Mouse (Mus musculus) lung, postnatal 10 days (tissue): ENCODE measurements at regions not wholly inside any gene's neighbourhood (a gene's known extent, or its start where the extent isn't known, plus 50 kb on each side); places are given as distances from the start of the nearest gene placed in this dataset.

Experiments used
- DNase-seq: peaks from one replicate; pipeline ENCODE4 v3.0.0; 2021

GRCm38 (mm10) chr6:53134410-53134809 is 66.0 kb upstream of the Jazf1 start:
- no peak for DNase-seq

DNA sequence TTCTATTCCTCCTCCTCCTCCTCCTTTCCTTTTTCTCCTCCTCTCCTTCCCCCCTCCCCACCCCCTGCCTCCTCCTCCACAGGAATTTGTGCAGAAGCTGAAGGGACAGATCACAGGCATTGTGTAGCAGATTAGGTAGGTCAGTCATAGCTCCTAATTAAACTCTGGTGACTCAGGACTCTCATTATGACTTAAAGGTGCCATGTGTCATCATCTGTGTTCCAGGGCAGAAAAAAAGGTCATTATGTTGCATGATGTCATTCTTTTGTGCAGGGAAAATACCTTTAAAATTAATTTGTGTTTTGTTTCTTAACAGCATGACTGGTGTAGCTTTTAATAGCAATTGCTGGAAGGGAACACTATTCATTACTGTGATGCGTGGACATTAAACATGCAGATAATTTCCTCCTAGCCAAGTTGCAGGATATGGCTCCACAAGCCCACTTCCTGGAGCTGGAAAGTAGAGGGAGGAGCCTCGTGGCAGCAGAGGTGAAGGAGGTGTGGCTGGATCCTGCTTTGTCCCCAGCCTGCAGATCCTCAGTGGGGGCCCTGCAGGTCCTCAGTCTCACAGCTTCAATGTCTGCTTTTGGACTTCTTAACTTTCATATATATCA is 62.4 kb upstream of the Jazf1 start:
- DNase-seq = no peak

- no peak for DNase-seq
Measured at GRCm38 (mm10) chr6:53126776-53127175, 58.3 kb upstream of the Jazf1 start.

- no peak for DNase-seq
Measured at GRCm38 (mm10) chr6:53124800-53125450, 56.5 kb upstream of the Jazf1 start.

DNA sequence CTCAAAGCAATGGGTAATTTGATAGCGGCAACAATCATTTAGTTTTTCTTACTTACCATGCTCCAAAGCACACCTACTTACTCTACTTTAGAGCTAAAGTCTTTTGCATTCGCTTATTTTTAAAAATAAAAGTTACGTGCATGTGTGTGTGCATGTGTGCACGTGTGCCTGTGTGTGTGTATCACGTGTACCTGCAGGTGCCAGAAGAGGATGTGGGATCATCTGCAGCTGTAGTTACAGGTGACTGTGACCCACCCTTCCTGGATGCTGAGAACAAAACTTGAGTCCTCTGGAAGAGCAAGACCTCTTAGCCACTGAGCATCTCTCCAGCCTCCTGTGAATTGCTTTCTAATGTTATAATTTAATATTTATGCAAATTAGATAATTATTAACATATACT is 52.0 kb upstream of the Jazf1 start:
- no peak for DNase-seq
